Mouse (Mus musculus): ENCODE measurements around the gene Smarcal1. TPM values are rescaled to one million over a fixed set of nuclear protein-coding genes. Genes with fewer than 3 reads are reported as not detected.
A peak's percentile ranks its signal among the peaks of the same experiment; 100 is the strongest.

Smarcal1 gene
- polyA plus RNA-seq, 1 experiment from 2014 or later, result 3.5 TPM

DNA sequence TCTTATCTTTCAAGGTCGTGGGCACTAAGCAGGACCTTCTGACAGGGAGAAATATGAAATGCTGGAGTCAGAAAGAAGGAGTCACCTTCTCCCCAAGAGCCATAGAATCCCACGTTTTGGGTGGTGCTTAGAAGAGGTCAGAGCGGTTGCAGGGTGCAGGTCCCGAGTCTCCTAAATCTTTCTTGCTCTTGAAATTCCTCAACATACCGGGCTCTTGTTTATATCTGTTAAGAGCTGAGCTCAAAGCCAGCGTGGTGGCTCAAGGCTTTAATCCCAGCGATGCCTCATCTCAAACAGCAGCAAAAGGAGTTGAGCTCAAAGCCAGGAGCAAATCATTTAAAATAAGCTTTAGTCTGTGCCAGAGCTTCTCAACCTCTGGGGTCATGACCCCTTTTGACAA, 8.4 kb upstream of the Smarcal1 start:
- H3K27me3 ChIP-seq (ENCODE audit: insufficient read depth, low read length), result peaks cover 6% of the 10 kb centered on the region; the same call in 1 of the 2 replicates
- H3K9me3 ChIP-seq (ENCODE audit: low read length), result no peaks in the 10 kb centered on the region
- H3K4me1 ChIP-seq (ENCODE audit: insufficient read depth), result no peaks in the 10 kb centered on the region
- no peak for ATAC-seq
- H3K27ac ChIP-seq (ENCODE audit: low read depth), result no peak overlapping the region
- no peaks in the 10 kb centered on the region for H3K36me3 ChIP-seq (replicated peaks; ENCODE audit: insufficient read depth, low read length)
- TF ChIP-seq EP300 (IDR thresholded peaks at IDR 0.05; ENCODE audit: low read depth), result no peak
- no peak for TF ChIP-seq CTCF (IDR thresholded peaks at IDR 0.05; ENCODE audit: low read depth)
- no peak overlapping the region for H3K4me3 ChIP-seq (ENCODE audit: low read depth, low read length)
- 52% methylated on average over 7 of the region's 7 CpGs for WGBS (ENCODE audit: insufficient replicate concordance)
- no peak overlapping the region for H3K4me2 ChIP-seq (ENCODE audit: low read depth, low read length)
- no peak overlapping the region for H3K9ac ChIP-seq (replicated peaks)
- no peak for DNase-seq

DNA sequence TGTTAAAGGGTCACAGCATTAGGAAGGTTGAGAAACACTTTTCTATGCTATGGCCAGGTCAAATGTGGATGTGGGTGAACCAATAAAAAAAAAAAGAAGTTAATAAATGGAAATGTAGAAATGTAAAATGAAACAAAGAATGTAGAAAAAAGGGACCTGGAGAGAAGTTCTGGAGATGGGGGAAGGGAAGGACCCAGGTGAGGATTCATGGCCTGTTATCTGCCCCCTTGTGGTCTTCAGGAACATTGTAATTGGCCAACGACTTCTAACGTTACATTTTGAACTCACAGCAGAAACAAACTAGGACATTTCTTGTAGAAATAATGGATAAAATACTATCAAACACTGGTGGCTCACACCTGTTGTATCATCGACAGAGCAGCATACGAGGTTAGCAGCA, 7.9 kb upstream of the Smarcal1 start:
- TF ChIP-seq EP300 (IDR thresholded peaks at IDR 0.05; ENCODE audit: low read depth) (no peak), CTCF (IDR thresholded peaks at IDR 0.05; ENCODE audit: low read depth) (peak; percentile 59)
- WGBS (ENCODE audit: insufficient replicate concordance), result 42% methylated on average over 4 of the region's 4 CpGs

DNA sequence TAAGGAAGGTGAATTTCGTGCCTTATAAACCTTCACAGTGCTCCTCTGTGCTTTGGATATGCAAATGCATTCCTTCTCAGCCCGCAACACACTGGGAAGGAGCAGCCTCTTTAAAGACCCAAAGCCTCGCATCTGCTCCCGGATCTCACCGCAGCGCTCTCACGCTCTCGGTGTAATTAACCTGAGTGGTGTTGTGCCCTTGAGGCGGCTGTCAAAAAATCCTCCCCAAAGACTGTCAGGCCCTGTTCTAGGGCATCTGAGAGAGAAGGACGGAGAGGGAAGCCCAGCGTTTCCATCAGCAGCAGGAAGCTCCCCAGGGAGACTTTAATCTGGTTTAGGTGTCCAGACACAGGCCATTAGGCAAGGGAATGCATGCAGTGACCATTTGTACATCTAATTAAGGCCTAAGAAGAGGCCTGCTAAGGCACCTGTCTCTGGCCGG, 5.5 kb upstream of the Smarcal1 start:
- no peak overlapping the region for H3K4me2 ChIP-seq (ENCODE audit: low read depth, low read length)
- H3K4me1 ChIP-seq (ENCODE audit: insufficient read depth), result no peaks in the 10 kb centered on the region
- no peak overlapping the region for H3K4me3 ChIP-seq (ENCODE audit: low read depth, low read length)
- WGBS (ENCODE audit: insufficient replicate concordance), result 49% methylated on average over 12 of the region's 12 CpGs
- no peaks in the 10 kb centered on the region for H3K36me3 ChIP-seq (replicated peaks; ENCODE audit: insufficient read depth, low read length)
- no peak for ATAC-seq
- peaks cover 6% of the 10 kb centered on the region; the same call in 1 of the 2 replicates for H3K27me3 ChIP-seq (ENCODE audit: insufficient read depth, low read length)
- no peak for DNase-seq
- no peaks in the 10 kb centered on the region for H3K9me3 ChIP-seq (ENCODE audit: low read length)
- H3K9ac ChIP-seq (replicated peaks), result no peak overlapping the region
- TF ChIP-seq CTCF (IDR thresholded peaks at IDR 0.05; ENCODE audit: low read depth), result no peak
- no peak for TF ChIP-seq EP300 (IDR thresholded peaks at IDR 0.05; ENCODE audit: low read depth)
- no peak overlapping the region for H3K27ac ChIP-seq (ENCODE audit: low read depth)

More for the DNA sequence above, 7.9 kb upstream of the Smarcal1 start:
- no peak overlapping the region for H3K9ac ChIP-seq (replicated peaks)
- DNase-seq (no peak), ATAC-seq (no peak)
- H3K4me2 ChIP-seq (ENCODE audit: low read depth, low read length), result no peak overlapping the region
- H3K27ac ChIP-seq (ENCODE audit: low read depth), result no peak overlapping the region
- H3K36me3 ChIP-seq (replicated peaks; ENCODE audit: insufficient read depth, low read length), result no peaks in the 10 kb centered on the region
- H3K27me3 ChIP-seq (ENCODE audit: insufficient read depth, low read length), result peaks cover 6% of the 10 kb centered on the region; the same call in 1 of the 2 replicates
- no peaks in the 10 kb centered on the region for H3K9me3 ChIP-seq (ENCODE audit: low read length)
- H3K4me1 ChIP-seq (ENCODE audit: insufficient read depth), result no peaks in the 10 kb centered on the region
- no peak overlapping the region for H3K4me3 ChIP-seq (ENCODE audit: low read depth, low read length)

DNA sequence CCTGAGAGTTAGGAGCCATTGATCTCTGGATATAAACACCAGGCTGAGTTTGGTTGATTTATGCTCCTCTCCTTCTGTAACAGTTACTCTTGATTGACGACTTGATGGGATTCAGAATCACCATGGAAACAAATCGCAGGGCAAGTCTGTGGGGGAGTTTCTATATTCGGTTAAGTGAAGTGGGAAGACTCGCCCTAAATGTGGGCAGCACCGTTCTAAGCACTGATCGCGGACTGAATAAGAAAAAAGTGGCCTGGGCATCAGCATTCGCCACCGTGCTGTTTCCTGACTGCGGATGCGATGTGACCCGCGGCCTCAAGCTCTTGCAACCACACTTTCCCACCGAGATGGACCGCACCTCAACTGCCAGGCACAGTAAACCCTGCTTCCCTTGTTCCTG, 4.7 kb upstream of the Smarcal1 start:
- Histone ChIP-seq H3K9me3 (ENCODE audit: low read length) (no peaks in the 10 kb centered on the region), H3K4me1 (ENCODE audit: insufficient read depth) (no peaks in the 10 kb centered on the region), H3K4me2 (ENCODE audit: low read depth, low read length) (no peak overlapping the region), H3K4me3 (ENCODE audit: low read depth, low read length) (no peak overlapping the region), H3K27me3 (ENCODE audit: insufficient read depth, low read length) (peaks cover 6% of the 10 kb centered on the region; the same call in 1 of the 2 replicates), H3K27ac (ENCODE audit: low read depth) (no peak overlapping the region), H3K9ac (replicated peaks) (no peak overlapping the region), H3K36me3 (replicated peaks; ENCODE audit: insufficient read depth, low read length) (no peaks in the 10 kb centered on the region)
- DNase-seq, result no peak
- WGBS (ENCODE audit: insufficient replicate concordance), result 34% methylated on average over 15 of the region's 15 CpGs
- TF ChIP-seq EP300 (IDR thresholded peaks at IDR 0.05; ENCODE audit: low read depth) (no peak), CTCF (IDR thresholded peaks at IDR 0.05; ENCODE audit: low read depth) (no peak)
- ATAC-seq, result no peak

DNA sequence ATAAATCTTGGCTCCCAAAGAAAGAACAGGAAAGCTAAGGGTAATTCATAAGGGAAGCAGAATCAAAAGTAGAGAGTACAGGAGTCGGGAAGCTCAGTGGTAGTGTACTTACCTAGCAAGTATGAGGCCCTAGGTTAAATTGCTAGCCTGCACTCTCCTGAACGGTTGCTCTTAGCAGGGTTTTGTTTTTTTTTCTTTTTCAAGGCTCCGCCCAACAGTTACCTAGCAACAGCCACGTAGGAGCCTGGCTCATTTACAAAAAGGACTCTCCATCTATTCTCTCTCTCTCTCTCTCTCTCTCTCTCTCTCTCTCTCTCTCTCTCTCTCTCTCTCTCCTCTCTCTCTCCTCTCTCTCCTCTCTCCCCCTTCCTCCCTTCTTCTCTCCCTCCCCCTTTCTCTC, 4.2 kb upstream of the Smarcal1 start:
- TF ChIP-seq EP300 (IDR thresholded peaks at IDR 0.05; ENCODE audit: low read depth), result no peak
- TF ChIP-seq CTCF (IDR thresholded peaks at IDR 0.05; ENCODE audit: low read depth), result no peak
- Histone ChIP-seq H3K9ac (replicated peaks) (no peak overlapping the region), H3K27ac (ENCODE audit: low read depth) (no peak overlapping the region), H3K36me3 (replicated peaks; ENCODE audit: insufficient read depth, low read length) (no peaks in the 10 kb centered on the region), H3K27me3 (ENCODE audit: insufficient read depth, low read length) (peaks cover 6% of the 10 kb centered on the region; the same call in 1 of the 2 replicates), H3K4me3 (ENCODE audit: low read depth, low read length) (no peak overlapping the region), H3K9me3 (ENCODE audit: low read length) (no peaks in the 10 kb centered on the region), H3K4me2 (ENCODE audit: low read depth, low read length) (no peak overlapping the region), H3K4me1 (ENCODE audit: insufficient read depth) (peaks cover under 1% of the 10 kb centered on the region; the same call in 1 of the 2 replicates)
- ATAC-seq (no peak), DNase-seq (no peak)
- WGBS (ENCODE audit: insufficient replicate concordance), result 31% methylated on average over 4 of the region's 4 CpGs

DNA sequence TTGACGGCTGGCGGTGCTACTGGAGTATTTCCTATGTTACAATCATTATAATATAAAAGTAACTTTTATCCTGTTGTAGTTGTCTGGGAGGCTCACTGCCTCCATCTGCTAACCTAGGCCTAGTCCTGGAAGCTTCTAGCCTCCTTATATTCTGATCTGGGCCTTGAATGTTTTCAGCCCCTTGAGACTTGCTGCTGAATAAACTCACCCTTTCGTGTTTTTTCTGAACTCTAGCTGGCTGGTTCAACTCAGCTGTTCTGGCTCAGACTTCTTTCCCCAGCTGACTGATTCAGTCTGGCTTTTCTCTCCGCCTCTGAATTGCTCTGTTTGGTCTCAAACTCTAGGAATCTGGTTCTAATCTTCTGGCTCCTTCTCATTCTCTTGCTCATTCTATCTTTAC, 855 bp downstream of the Smarcal1 start:
- Histone ChIP-seq H3K9me3 (ENCODE audit: low read length) (no peaks in the 10 kb centered on the region), H3K27ac (ENCODE audit: low read depth) (peak overlapping the region; percentile 26), H3K4me3 (ENCODE audit: low read depth, low read length) (peak overlapping the region; percentile 73), H3K9ac (replicated peaks) (peak overlapping the region; percentile 67), H3K27me3 (ENCODE audit: insufficient read depth, low read length) (no peaks in the 10 kb centered on the region), H3K36me3 (replicated peaks; ENCODE audit: insufficient read depth, low read length) (peaks cover 19% of the 10 kb centered on the region), H3K4me2 (ENCODE audit: low read depth, low read length) (peak overlapping the region; percentile 80), H3K4me1 (ENCODE audit: insufficient read depth) (peaks cover 6% of the 10 kb centered on the region; the same call in 1 of the 2 replicates)
- no peak for ATAC-seq
- WGBS (ENCODE audit: insufficient replicate concordance), result 62% methylated on average over 4 of the region's 4 CpGs
- no peak for DNase-seq
- TF ChIP-seq CTCF (IDR thresholded peaks at IDR 0.05; ENCODE audit: low read depth) (no peak), EP300 (IDR thresholded peaks at IDR 0.05; ENCODE audit: low read depth) (no peak)

Measured in liver, postnatal 0 days (tissue).